Mouse (Mus musculus): ENCODE data around the gene Dync1i1. TPM values are rescaled to one million over a fixed set of nuclear protein-coding genes. Genes with fewer than 3 reads are reported as not detected.

Dync1i1 gene
- polyA plus RNA-seq, 1 experiment = not detected

- no peaks in the 10 kb centered on the region for H3K4me1 ChIP-seq (ENCODE audit: control insufficient read depth, insufficient read depth, low read length)
- H3K4me3 ChIP-seq (ENCODE audit: insufficient read depth, low read length) = no peak overlapping the region
- no peak overlapping the region for H3K27ac ChIP-seq (ENCODE audit: insufficient read depth, low read depth, low read length)
- TF ChIP-seq POLR2A (IDR thresholded peaks at IDR 0.05; ENCODE audit: borderline replicate concordance, low read depth, low read length) (no peak), CTCF (IDR thresholded peaks at IDR 0.05; ENCODE audit: low read depth, low read length) (no peak)
Observed at GRCm38 (mm10) chr6:5832838-5833237, 107.4 kb downstream of the Dync1i1 start.

DNA sequence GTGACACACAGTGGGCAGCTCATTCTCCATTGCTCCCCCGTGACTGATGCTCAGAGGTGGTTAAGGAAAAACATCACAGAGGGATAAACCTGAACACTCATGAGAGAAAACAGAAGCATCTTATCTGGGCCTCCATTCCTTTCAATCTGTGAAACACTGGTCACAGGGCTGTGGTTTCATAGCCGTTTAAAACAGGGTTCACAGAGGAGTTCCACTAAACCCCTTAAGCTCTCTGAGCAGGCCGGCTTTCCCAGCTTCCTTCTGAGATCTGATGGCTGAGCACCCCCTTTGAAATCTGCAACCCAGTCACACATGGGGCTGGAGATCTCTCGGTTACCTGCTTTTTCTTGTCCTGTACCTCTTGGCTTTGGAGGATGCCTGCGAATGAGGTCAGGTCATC lies 117.0 kb downstream of the Dync1i1 start:
- H3K4me3 ChIP-seq (ENCODE audit: insufficient read depth, low read length) = no peak overlapping the region
- no peaks in the 10 kb centered on the region for H3K4me1 ChIP-seq (ENCODE audit: control insufficient read depth, insufficient read depth, low read length)
- no peak for TF ChIP-seq POLR2A (IDR thresholded peaks at IDR 0.05; ENCODE audit: borderline replicate concordance, low read depth, low read length)
- TF ChIP-seq CTCF (IDR thresholded peaks at IDR 0.05; ENCODE audit: low read depth, low read length) = no peak
- no peak overlapping the region for H3K27ac ChIP-seq (ENCODE audit: insufficient read depth, low read depth, low read length)

- Histone ChIP-seq H3K27ac (ENCODE audit: insufficient read depth, low read depth, low read length) (no peak overlapping the region), H3K4me3 (ENCODE audit: insufficient read depth, low read length) (no peak overlapping the region), H3K4me1 (ENCODE audit: control insufficient read depth, insufficient read depth, low read length) (no peaks in the 10 kb centered on the region)
- TF ChIP-seq POLR2A (IDR thresholded peaks at IDR 0.05; ENCODE audit: borderline replicate concordance, low read depth, low read length) = no peak
- no peak for TF ChIP-seq CTCF (IDR thresholded peaks at IDR 0.05; ENCODE audit: low read depth, low read length)
Observed at GRCm38 (mm10) chr6:5846154-5846553, 120.7 kb downstream of the Dync1i1 start.

- TF ChIP-seq CTCF (IDR thresholded peaks at IDR 0.05; ENCODE audit: low read depth, low read length) = no peak
- H3K4me1 ChIP-seq (ENCODE audit: control insufficient read depth, insufficient read depth, low read length) = no peaks in the 10 kb centered on the region
- no peak overlapping the region for H3K27ac ChIP-seq (ENCODE audit: insufficient read depth, low read depth, low read length)
- H3K4me3 ChIP-seq (ENCODE audit: insufficient read depth, low read length) = no peak overlapping the region
Observed at GRCm38 (mm10) chr6:5854048-5854836, 128.8 kb downstream of the Dync1i1 start.

DNA sequence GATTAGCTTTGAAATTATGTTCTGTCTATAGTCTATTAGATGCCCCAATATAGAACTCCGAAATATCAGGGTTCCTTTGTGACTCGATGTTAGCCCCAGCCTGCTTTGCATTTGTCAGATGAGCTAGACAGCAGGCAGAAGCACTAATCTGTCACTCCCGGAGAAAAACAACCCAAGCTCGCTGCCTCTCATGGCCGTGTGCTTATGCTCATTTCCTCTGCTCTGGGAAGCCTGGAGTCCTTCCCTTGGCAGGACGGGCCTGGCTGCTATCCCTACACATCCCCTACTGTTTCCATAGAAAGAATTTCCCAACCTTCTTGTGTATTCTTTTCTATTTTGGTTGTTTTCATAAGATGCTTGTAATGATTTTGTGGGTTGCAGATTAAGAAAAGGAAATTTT lies 130.1 kb downstream of the Dync1i1 start:
- no peak for TF ChIP-seq CTCF (IDR thresholded peaks at IDR 0.05; ENCODE audit: low read depth, low read length)
- TF ChIP-seq POLR2A (IDR thresholded peaks at IDR 0.05; ENCODE audit: borderline replicate concordance, low read depth, low read length) = no peak
- no peak overlapping the region for H3K27ac ChIP-seq (ENCODE audit: insufficient read depth, low read depth, low read length)
- no peak overlapping the region for H3K4me3 ChIP-seq (ENCODE audit: insufficient read depth, low read length)
- no peaks in the 10 kb centered on the region for H3K4me1 ChIP-seq (ENCODE audit: control insufficient read depth, insufficient read depth, low read length)

DNA sequence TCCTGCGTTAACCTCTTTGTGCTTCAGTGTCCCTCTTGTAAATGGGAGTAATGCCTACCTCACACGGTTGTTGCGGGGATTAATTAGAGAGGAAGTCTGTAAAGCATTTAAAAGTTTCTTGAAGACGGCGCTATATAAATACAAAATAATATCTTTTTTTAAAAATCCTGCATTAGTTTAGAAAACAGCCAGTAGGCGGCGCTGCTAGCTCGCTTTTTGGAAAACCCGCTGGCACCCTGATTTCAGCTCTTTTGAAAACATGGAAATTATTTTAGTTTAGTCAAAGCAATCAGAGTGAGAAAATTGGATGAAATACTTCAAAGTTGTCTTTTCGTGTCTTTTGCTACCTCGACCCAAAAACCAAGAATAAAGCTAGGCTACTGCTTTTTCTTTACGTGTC lies 132.9 kb downstream of the Dync1i1 start:
- Histone ChIP-seq H3K4me1 (ENCODE audit: control insufficient read depth, insufficient read depth, low read length) (no peaks in the 10 kb centered on the region), H3K4me3 (ENCODE audit: insufficient read depth, low read length) (no peak overlapping the region), H3K27ac (ENCODE audit: insufficient read depth, low read depth, low read length) (no peak overlapping the region)
- TF ChIP-seq POLR2A (IDR thresholded peaks at IDR 0.05; ENCODE audit: borderline replicate concordance, low read depth, low read length) (no peak), CTCF (IDR thresholded peaks at IDR 0.05; ENCODE audit: low read depth, low read length) (peak; percentile 78)

DNA sequence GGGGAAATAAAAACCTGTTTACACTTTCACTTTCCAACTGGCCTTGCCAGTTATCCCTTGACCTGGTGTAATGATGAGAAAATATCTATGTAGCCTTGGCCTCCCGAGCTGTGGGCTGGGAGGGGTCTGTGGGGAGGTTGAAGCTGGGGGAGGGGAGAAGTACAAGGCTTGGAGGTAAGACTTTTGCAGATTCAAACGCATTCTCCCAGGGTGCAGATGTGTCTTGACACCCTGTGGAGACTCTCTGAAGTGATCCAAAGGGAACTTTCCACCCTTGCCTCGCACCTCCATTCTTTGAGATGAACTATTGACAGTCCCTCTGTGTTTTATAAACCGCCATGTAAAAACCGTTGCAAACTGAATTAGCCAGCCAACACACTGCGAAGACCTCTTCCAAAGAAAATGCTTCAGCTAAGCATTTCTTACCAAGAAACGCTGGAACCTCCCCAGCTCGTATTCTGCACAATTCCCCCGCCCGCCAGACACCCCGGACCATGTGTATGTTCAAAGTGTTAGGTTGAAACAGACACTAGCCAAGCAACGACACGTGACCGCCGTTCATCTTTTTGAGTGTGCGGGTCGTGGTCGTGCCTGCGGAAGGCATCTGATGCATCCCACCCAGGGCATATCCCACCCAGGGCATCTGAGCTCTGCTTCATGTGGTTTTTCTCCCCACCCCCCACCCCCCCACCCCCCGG lies 133.6 kb downstream of the Dync1i1 start:
- no peak overlapping the region for H3K4me3 ChIP-seq (ENCODE audit: insufficient read depth, low read length)
- H3K4me1 ChIP-seq (ENCODE audit: control insufficient read depth, insufficient read depth, low read length) = no peaks in the 10 kb centered on the region
- TF ChIP-seq POLR2A (IDR thresholded peaks at IDR 0.05; ENCODE audit: borderline replicate concordance, low read depth, low read length) = no peak
- no peak overlapping the region for H3K27ac ChIP-seq (ENCODE audit: insufficient read depth, low read depth, low read length)

DNA sequence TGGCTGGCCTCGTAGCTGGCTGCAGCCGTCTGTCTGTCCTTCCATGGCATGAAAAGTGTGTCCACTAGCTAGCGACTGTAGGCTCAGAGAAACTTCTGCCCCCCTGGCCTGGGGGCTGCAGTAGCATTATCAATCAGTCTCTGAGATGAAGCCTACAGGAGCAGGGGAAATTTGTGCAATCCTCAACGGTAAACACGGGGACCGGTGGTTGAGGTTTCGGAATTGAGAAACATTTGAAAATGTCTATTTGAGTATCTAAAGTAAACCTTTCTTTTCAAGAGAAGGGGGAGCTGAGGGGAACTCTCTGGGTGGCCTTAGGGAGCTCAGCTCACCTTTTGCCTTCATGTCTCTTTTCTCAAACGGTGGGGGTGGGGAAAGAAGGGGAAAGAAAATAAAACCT lies 134.2 kb downstream of the Dync1i1 start:
- Histone ChIP-seq H3K27ac (ENCODE audit: insufficient read depth, low read depth, low read length) (no peak overlapping the region), H3K4me1 (ENCODE audit: control insufficient read depth, insufficient read depth, low read length) (no peaks in the 10 kb centered on the region), H3K4me3 (ENCODE audit: insufficient read depth, low read length) (no peak overlapping the region)
- TF ChIP-seq POLR2A (IDR thresholded peaks at IDR 0.05; ENCODE audit: borderline replicate concordance, low read depth, low read length) = no peak
- no peak for TF ChIP-seq CTCF (IDR thresholded peaks at IDR 0.05; ENCODE audit: low read depth, low read length)

- no peaks in the 10 kb centered on the region for H3K4me1 ChIP-seq (ENCODE audit: control insufficient read depth, insufficient read depth, low read length)
- TF ChIP-seq POLR2A (IDR thresholded peaks at IDR 0.05; ENCODE audit: borderline replicate concordance, low read depth, low read length) = no peak
- no peak for TF ChIP-seq CTCF (IDR thresholded peaks at IDR 0.05; ENCODE audit: low read depth, low read length)
- no peak overlapping the region for H3K4me3 ChIP-seq (ENCODE audit: insufficient read depth, low read length)
- no peak overlapping the region for H3K27ac ChIP-seq (ENCODE audit: insufficient read depth, low read depth, low read length)
Observed at GRCm38 (mm10) chr6:5866091-5866490, 140.7 kb downstream of the Dync1i1 start.

DNA sequence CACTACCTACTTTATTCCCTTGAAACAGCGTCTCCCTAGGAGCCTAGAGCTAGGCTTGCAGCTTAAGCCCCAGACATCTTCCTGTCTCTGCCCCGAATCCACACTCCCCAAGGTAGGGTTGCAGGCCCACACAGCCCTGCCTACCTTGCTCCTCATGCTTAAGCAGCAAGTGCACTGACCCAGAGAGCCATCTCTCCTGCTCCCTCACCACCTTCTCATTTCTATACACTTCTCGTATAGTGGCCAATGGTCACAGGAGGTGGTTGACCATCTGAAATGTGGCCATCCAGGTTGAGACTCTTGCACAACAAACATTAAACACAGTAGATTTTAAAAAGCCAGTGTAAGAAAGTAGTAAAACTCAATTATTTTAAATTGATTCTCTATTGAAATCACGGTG lies 141.8 kb downstream of the Dync1i1 start:
- Histone ChIP-seq H3K27ac (ENCODE audit: insufficient read depth, low read depth, low read length) (no peak overlapping the region), H3K4me1 (ENCODE audit: control insufficient read depth, insufficient read depth, low read length) (no peaks in the 10 kb centered on the region), H3K4me3 (ENCODE audit: insufficient read depth, low read length) (no peak overlapping the region)
- no peak for TF ChIP-seq POLR2A (IDR thresholded peaks at IDR 0.05; ENCODE audit: borderline replicate concordance, low read depth, low read length)
- no peak for TF ChIP-seq CTCF (IDR thresholded peaks at IDR 0.05; ENCODE audit: low read depth, low read length)

Measured in bone marrow macrophage, adult 2 months (primary cell).